Mouse (Mus musculus): ENCODE data around the gene Nsmf.

Gene Nsmf

GRCm38 (mm10) chr2:25085571-25085970, 31.4 kb downstream of the Nsmf start:
- ATAC-seq (ENCODE audit: low TSS enrichment): no peak

- ATAC-seq (ENCODE audit: low TSS enrichment): no peak
Measured at GRCm38 (mm10) chr2:25087842-25088241, 33.7 kb downstream of the Nsmf start.

- no peak for ATAC-seq (ENCODE audit: low TSS enrichment)
Measured at GRCm38 (mm10) chr2:25088636-25089035, 34.5 kb downstream of the Nsmf start.

- no peak for ATAC-seq (ENCODE audit: low TSS enrichment)
Measured at GRCm38 (mm10) chr2:25094785-25095108, 40.6 kb downstream of the Nsmf start.

- ATAC-seq (ENCODE audit: low TSS enrichment): no peak
Measured at GRCm38 (mm10) chr2:25095109-25095850, 41.1 kb downstream of the Nsmf start, which contains the start of gene Noxa1. Noxa1 (minus strand) TSS chr2:25095149.

- ATAC-seq (ENCODE audit: low TSS enrichment): no peak; the same call in 1 of the 2 replicates
Measured at GRCm38 (mm10) chr2:25098005-25098615, 44.0 kb downstream of the Nsmf start.

GRCm38 (mm10) chr2:25098956-25099355, 44.8 kb downstream of the Nsmf start:
- peak; percentile 69 for ATAC-seq (ENCODE audit: low TSS enrichment)

- no peak for ATAC-seq (ENCODE audit: low TSS enrichment)
Measured at GRCm38 (mm10) chr2:25099703-25100102, 45.5 kb downstream of the Nsmf start.

GRCm38 (mm10) chr2:25104122-25104521, 50.0 kb downstream of the Nsmf start:
- peak; percentile 44; the same call in 1 of the 2 replicates for ATAC-seq (ENCODE audit: low TSS enrichment)

- ATAC-seq (ENCODE audit: low TSS enrichment): no peak
Measured at GRCm38 (mm10) chr2:25106045-25106444, 51.9 kb downstream of the Nsmf start.

GRCm38 (mm10) chr2:25109487-25109886, 55.3 kb downstream of the Nsmf start:
- ATAC-seq (ENCODE audit: low TSS enrichment): no peak

GRCm38 (mm10) chr2:25110505-25111183, 56.5 kb downstream of the Nsmf start:
- ATAC-seq (ENCODE audit: low TSS enrichment): no peak

GRCm38 (mm10) chr2:25111184-25111791, 57.1 kb downstream of the Nsmf start:
- ATAC-seq (ENCODE audit: low TSS enrichment): no peak
